Mouse (Mus musculus) midbrain, embryonic 16.5 days (tissue): ENCODE results near the gene Ugt1a5. TPM values are rescaled to one million over a fixed set of nuclear protein-coding genes. Genes with fewer than 3 reads are reported as not detected.
"Not testable (repeated sequence)": the region's sequence is repeated elsewhere in the genome, so short reads cannot be mapped to it uniquely, and the experiment has no call there.

Experiments used
- ATAC-seq: fragments of 200-750 bp; cut with Nextera tagmentation; 2 replicates; pipeline ENCODE4 v1.8.0; 2017; ENCODE audit warnings: moderate TSS enrichment
- H3K27ac ChIP-seq: fragments of 300-500 bp; sonication (generic); 2 replicates; pipeline ENCODE4 v1.5.1; 2014; ENCODE audit warnings: mild to moderate bottlenecking, low read length, mixed read lengths
- H3K27me3 ChIP-seq: fragments of 300-500 bp; sonication (generic); 2 replicates; pipeline ENCODE4 v1.6.1; 2014; ENCODE audit warnings: low read depth, low read length, mixed read lengths; ENCODE audit not compliant: control insufficient read depth, insufficient read depth
- H3K36me3 ChIP-seq: fragments of 300-500 bp; sonication (generic); 2 replicates; pipeline ENCODE4 v1.6.1; 2014; ENCODE audit warnings: mild to moderate bottlenecking, low read length, moderate library complexity, mixed read lengths; ENCODE audit not compliant: control insufficient read depth, insufficient read depth
- H3K4me1 ChIP-seq: fragments of 300-500 bp; sonication (generic); 2 replicates; pipeline ENCODE4 v1.6.1; 2014; ENCODE audit warnings: mild to moderate bottlenecking, low read length, mixed read lengths; ENCODE audit not compliant: control insufficient read depth, insufficient read depth
- H3K4me2 ChIP-seq: fragments of 300-500 bp; sonication (generic); 2 replicates; pipeline ENCODE4 v1.6.1; 2014; ENCODE audit warnings: mild to moderate bottlenecking, low read length, mixed read lengths
- H3K4me3 ChIP-seq: fragments of 300-500 bp; sonication (generic); 2 replicates; pipeline ENCODE4 v1.5.1; 2014; ENCODE audit warnings: low read depth, mild to moderate bottlenecking, low read length, moderate library complexity, mixed read lengths
- H3K9ac ChIP-seq: fragments of 300-500 bp; sonication (generic); 2 replicates; pipeline ENCODE4 v1.6.1; 2014; ENCODE audit warnings: low read depth, low read length, mixed read lengths
- H3K9me3 ChIP-seq: fragments of 300-500 bp; sonication (generic); replicated peaks from 2 replicates; pipeline ENCODE4 v1.6.1; 2014; ENCODE audit warnings: mild to moderate bottlenecking, low read length, mixed read lengths; ENCODE audit not compliant: control insufficient read depth, poor library complexity, severe bottlenecking
- WGBS: fragments of 180-500 bp; shearing (Covaris S2); extraction: QIAGEN DNeasy Blood & Tissue Kit; methylation state at CpG from one replicate; pipeline ENCODE4 v1.1.7; 2014; 5-methylcytosine and 5-hydroxymethylcytosine counted together
- polyA plus RNA-seq: library from polyadenylated mRNA; unstranded; fragments of >200 nt; fragmentation: Nextera tagmentation; extraction: Ambion mirVana; gene quantifications from 2 replicates; pipeline ENCODE4 v1.2.1, GENCODE M21; 2015

The Ugt1a5 gene
- polyA plus RNA-seq, 1 experiment from 2014 or later, result not detected

DNA sequence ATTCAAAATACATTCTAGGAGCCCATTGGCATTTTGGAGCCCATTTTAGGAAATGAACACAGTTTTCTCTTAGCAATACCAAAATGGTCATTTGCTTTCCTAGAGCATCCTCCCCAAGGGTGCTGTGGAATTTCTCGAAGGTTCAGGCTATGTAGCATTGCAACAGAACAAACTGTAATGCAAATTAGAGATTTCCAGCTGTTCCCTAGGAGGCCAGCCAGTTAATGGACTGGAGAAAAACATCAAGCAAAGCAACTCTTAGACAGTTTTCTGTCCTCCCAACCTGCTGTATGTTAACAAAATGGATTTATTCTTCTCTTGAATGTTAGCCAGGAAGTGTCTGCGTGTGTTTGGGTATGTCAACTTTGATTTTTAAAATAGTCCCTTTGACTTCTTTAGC lies 29.2 kb upstream of the Ugt1a5 start:
- Histone ChIP-seq H3K36me3 (no peaks in the 10 kb centered on the region), H3K27ac (no peak overlapping the region), H3K4me2 (no peak overlapping the region), H3K9ac (no peak overlapping the region), H3K9me3 (no peaks in the 10 kb centered on the region), H3K4me3 (no peak overlapping the region), H3K4me1 (no peaks in the 10 kb centered on the region), H3K27me3 (no peaks in the 10 kb centered on the region)
- 77% methylated on average over 2 of the region's 2 CpGs for WGBS
- no peak for ATAC-seq

DNA sequence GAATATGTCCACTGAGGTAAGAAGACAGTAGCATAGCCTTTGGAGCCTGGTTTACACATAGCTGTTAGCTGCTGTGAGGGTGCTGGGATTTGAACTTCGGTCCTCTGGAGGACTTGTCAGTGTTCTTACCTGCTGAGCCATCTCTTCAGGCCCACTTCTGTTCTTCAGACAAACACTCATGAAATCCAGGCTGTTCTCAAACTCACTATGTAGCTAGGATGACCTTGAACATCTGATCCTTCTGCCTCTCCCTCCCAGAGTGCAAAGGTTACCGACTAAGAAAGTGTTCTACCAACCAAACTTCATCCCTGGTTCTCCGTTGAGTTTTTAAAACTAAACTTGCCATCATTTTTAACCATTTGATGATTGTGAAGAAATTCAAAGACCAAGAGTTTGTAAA lies 28.5 kb upstream of the Ugt1a5 start:
- no peak overlapping the region for H3K27ac ChIP-seq
- 89% methylated on average over 3 of the region's 3 CpGs for WGBS

DNA sequence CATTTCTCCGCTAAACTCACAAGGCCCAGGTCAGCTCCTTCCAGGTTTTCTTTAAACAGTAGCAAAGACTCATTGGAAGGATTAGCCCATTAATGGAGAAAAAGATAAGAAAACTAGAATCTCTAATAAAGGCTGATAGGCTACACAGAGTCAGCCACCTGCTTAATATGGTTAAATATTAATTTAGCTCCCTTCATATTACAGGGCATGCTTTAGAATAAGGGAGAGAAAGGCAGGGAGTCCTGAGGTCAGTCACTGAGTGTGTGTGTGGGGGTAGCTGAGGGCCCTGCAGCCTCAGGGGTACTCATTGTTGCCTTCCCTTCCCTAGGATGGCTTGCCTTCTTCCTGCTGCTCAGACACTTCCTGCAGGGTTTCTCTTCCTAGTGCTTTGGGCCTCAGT lies 27.7 kb upstream of the Ugt1a5 start:
- no peak overlapping the region for H3K4me3 ChIP-seq
- no peak overlapping the region for H3K27ac ChIP-seq
- no peak overlapping the region for H3K9ac ChIP-seq
- H3K4me2 ChIP-seq, result no peak overlapping the region
- 93% methylated on average over 1 of the region's 1 CpGs for whole genome bisulfite sequencing
- H3K36me3 ChIP-seq, result no peaks in the 10 kb centered on the region
- ATAC-seq, result no peak
- no peaks in the 10 kb centered on the region for H3K9me3 ChIP-seq
- H3K27me3 ChIP-seq, result no peaks in the 10 kb centered on the region
- no peaks in the 10 kb centered on the region for H3K4me1 ChIP-seq

More for the DNA sequence above, 28.5 kb upstream of the Ugt1a5 start:
- Histone ChIP-seq H3K9ac (no peak overlapping the region), H3K4me1 (no peaks in the 10 kb centered on the region), H3K36me3 (no peaks in the 10 kb centered on the region), H3K27me3 (no peaks in the 10 kb centered on the region), H3K9me3 (no peaks in the 10 kb centered on the region), H3K4me3 (no peak overlapping the region), H3K4me2 (no peak overlapping the region)
- no peak for ATAC-seq

DNA sequence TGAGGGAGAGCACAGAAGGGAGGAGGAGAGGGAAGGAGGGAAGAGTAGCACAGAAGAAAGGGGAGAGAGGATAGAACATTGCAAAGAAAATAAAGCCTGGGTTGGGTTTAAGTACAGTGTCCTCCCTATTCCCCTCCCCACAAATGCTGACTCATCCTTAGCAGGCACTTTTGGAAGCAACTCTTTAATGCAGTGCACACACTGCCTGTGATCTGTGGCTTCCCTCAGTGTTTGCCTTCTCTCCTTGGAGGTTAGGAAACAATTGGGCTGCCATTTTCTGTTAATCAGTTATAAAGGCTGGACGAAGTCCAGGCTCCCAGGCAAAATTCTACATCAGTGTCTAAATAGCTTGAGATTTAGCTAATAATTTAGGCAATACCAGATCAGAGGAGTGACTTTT lies 25.3 kb upstream of the Ugt1a5 start:
- not testable (repeated sequence) for H3K9ac ChIP-seq, H3K36me3 ChIP-seq, H3K4me3 ChIP-seq, ATAC-seq, H3K9me3 ChIP-seq, H3K4me2 ChIP-seq, H3K27me3 ChIP-seq, H3K4me1 ChIP-seq, H3K27ac ChIP-seq
- 60% methylated on average over 1 of the region's 1 CpGs for WGBS

DNA sequence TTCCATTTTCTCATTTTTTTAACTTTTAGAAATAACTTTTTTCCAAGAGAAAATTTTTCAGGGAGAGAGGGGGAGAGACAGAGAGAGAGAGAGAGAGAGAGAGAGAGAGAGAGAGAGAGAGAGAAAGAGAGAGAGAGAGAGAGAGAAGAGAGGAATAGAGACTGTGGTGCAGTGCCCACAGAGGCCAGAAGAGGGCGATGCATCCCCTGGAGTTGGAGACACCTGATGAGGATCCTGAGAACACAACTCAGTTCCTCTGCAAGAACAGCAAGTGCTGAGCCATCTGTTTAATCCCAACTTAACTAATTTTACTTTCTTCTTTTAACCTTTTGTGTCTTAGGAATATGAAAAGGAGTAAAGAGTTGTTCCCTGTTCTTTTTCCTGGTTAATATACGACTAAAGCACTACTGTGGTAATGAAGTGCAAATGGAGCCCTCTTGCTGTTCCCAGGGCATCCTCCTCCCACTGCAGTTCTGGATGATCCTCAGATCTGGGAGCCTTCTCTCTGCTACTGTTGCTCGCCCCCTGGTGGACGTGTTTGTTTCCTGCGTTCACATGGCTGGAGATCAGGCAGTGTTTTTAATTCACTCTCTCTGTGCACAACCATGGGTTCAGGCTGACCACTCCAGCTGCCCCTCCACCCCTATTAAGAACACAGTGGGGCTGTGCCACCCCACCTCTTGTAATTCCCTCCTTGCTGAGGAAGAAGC lies 21.7 kb upstream of the Ugt1a5 start:
- not testable (repeated sequence) for H3K9ac ChIP-seq, H3K27ac ChIP-seq, H3K9me3 ChIP-seq, ATAC-seq, H3K4me3 ChIP-seq, H3K36me3 ChIP-seq, H3K27me3 ChIP-seq, H3K4me2 ChIP-seq, H3K4me1 ChIP-seq
- WGBS, result 1% methylated on average over 5 of the region's 5 CpGs

DNA sequence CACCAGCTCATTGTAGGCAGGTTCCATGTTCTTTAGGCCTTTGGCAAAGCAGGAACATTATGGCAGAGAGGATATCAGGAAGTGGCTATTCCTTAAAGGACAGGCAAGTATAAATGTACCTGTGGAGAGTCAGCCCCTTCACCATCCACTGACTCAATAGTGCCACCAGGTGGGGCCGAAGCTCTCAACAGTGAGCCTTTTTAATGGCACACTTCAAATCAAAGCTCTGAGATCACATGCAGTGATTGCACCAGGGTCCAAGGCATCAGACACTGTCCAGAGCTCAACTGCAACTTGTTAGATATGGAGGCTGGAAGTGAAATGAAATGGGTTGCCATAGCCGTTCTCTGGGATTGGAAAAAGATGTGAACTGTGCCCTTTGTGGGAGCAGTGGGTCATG lies 20.5 kb upstream of the Ugt1a5 start:
- not testable (repeated sequence) for H3K36me3 ChIP-seq, H3K9me3 ChIP-seq
- 79% methylated on average over 2 of the region's 2 CpGs for WGBS

DNA sequence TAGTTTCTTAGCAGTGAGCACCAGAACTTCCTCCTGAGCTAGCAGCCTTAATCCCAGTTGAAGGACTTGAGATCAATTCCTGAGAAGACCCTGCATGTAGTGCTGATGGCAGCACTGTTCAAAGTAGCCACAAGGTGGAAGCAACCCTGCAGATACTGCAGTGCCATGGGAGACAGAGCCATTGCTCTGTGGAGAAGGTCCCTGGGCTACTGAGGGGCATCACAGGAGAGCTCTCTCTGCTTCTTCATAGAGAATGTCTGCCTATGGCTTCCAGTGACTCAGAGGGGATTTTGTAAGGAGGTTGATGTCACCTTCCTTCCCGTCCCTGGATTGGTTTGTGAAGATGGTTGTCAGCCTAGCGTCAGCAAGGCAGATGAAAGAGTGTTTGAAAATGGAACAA lies 15.7 kb upstream of the Ugt1a5 start:
- not testable (repeated sequence) for H3K4me1 ChIP-seq
- 64% methylated on average over 2 of the region's 2 CpGs for WGBS

More for the DNA sequence above, 20.5 kb upstream of the Ugt1a5 start:
- not testable (repeated sequence) for H3K27me3 ChIP-seq, H3K4me3 ChIP-seq, ATAC-seq, H3K4me1 ChIP-seq, H3K27ac ChIP-seq, H3K4me2 ChIP-seq, H3K9ac ChIP-seq

DNA sequence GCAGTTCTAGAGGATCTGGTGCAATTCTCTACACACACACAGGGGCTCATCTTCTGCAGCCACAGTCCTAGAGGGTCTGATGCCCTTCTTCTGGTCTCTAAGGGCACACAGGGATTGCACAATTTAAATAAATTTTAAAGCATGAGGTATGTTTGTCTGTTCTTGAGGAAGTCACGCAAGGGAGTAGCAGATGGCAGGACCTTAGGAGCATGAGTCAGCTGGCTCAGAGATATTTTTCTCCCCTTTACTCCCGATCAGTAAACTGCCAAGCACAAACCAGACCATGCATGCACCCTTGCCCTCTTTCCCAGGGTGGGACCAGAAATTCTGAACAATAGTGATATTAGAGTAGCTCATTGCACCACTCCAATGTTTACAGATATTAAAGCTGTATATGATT lies 7.4 kb upstream of the Ugt1a5 start:
- H3K9me3 ChIP-seq, result no peaks in the 10 kb centered on the region
- no peak overlapping the region for H3K4me2 ChIP-seq
- H3K9ac ChIP-seq, result no peak overlapping the region
- no peak for ATAC-seq
- H3K36me3 ChIP-seq, result no peaks in the 10 kb centered on the region
- no peaks in the 10 kb centered on the region for H3K4me1 ChIP-seq
- no peaks in the 10 kb centered on the region for H3K27me3 ChIP-seq
- no peak overlapping the region for H3K4me3 ChIP-seq
- H3K27ac ChIP-seq, result no peak overlapping the region
- 93% methylated on average over 2 of the region's 2 CpGs for WGBS

More for the DNA sequence above, 15.7 kb upstream of the Ugt1a5 start:
- ATAC-seq, H3K27me3 ChIP-seq, H3K36me3 ChIP-seq, H3K4me3 ChIP-seq, H3K4me2 ChIP-seq, H3K9me3 ChIP-seq, H3K27ac ChIP-seq, H3K9ac ChIP-seq: not testable (repeated sequence)

DNA sequence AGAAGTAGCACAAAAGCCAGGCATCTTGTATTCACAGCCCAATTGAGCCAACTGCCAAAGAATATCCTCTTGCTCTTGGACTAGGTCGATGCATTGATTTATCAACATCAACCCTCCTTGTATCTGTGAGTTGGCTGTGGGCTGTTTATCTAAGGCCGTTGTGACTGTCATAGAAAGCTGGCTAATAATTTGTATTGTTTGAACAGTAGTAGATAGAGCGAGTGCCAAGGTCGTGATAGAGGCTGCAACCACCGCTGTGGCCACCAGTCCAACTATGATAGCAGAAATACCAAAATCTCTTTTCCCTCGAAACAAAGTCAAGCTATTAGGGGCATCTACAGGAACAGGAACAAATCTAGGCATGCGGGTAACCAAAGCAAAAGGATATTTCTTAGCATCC lies 6.4 kb downstream of the Ugt1a5 start:
- ATAC-seq, H3K36me3 ChIP-seq, H3K27ac ChIP-seq, H3K27me3 ChIP-seq, H3K9ac ChIP-seq, H3K4me3 ChIP-seq, H3K4me2 ChIP-seq, H3K9me3 ChIP-seq, H3K4me1 ChIP-seq: not testable (repeated sequence)
- 91% methylated on average over 5 of the region's 7 CpGs for WGBS
